Mouse (Mus musculus): Measurements from ENCODE around the gene Esyt3.

Esyt3 gene

DNA sequence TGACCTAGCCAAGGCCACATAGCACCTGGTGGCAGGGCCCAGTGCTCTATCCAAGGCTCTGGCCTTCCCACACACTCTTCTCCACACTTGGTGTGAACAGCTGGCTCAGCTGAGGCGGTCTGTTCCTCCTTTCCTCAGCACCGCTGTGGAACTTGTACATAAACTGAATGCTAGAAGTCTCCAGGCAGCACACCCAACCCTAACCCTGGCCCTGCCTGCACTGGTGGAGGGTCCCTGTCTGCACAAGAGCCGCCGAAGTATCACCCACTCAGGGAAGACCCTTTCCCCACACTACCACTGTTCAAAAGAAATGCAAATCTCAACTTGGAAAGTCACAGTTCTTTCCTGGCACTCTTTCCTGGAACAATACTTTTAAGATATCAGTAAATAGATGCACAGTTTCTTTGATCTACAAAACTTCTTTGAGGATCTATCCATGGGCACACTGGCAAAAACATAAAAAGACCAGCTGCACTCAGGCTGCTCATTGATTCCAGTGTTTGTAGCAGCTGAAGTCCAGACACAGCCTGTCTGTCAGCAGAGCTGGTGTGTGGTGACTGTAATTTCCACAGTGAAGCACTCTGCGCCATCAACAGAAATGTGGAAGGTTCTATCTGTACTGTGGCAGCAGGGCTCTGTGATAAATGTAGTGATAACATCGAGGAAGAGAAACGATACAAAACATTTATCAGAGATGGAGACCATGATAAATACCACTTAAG, 33.0 kb downstream of the Esyt3 start:
- TF ChIP-seq GATA4 (IDR thresholded peaks at IDR 0.05; ENCODE audit: insufficient replicate concordance, low read length) = no peak

DNA sequence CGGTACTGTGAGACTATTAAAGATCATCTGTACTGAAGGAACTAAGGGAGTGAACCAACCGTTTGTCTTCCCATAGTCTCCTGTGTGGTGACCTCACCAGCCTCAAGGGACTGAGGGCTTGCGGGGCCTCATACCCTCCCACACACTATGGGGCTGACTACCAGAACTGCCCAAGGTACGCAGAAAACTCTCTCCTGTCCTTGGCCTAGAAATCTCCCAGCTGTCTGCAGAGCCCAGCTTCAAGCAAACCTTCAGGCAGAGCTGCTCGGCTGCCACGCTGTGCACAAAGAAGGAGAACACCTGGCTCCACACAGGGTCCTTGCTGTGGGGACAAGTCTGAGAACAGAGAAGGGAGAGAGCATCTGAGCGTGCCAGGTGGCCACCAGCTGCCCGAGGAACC, 38.4 kb downstream of the Esyt3 start:
- TF ChIP-seq GATA4 (IDR thresholded peaks at IDR 0.05; ENCODE audit: insufficient replicate concordance, low read length) = no peak

DNA sequence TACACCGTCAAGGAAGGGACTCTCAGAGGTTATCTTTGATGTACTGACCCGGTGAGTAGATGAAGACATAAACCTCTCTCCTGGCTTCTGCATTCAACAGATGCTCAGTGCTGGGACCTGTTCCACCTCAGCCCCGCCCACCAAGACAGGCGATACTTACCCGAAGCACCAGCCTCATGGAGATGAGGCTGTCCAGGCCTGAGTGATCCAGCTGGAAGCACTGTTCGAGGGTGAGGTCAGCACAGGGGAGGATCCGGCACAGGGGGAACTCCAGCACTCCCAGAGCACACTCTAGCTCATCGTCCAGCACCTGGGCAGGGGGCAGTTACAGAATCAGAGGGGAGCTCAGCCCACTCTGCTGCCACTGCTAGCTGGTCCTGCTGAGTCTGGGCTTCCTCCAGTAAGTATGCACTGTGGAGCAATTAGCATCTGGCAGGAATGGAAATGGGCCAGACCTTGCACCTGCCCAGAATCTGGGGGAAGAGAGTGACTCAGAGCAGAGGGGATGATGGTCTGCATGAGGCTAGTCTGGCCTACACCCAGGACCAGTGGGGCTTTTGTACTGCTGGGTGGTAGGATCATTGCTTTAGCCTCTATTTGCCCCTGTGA, 38.9 kb downstream of the Esyt3 start:
- no peak for TF ChIP-seq GATA4 (IDR thresholded peaks at IDR 0.05; ENCODE audit: insufficient replicate concordance, low read length)

DNA sequence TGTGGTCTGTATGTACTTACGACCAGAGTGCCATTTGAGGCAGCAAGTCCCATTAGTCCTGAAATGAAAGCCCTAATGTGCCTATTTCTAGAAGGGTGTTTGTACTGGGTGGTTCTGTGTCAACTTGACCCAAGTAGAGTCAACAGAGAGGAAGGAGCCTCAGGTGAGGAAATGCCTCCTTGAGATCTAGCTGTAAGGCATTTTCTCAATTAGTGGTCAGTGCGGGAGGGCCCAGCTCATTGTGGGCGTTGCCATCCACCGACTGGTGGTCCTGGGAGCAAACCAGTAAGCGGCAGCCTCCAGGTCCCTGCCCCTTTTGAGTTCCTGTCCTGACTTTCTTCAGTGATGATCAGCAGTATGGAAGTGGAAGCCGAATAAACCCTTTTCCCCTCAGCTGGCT, 52.1 kb downstream of the Esyt3 start:
- no peak for TF ChIP-seq GATA4 (IDR thresholded peaks at IDR 0.05; ENCODE audit: insufficient replicate concordance, low read length)

DNA sequence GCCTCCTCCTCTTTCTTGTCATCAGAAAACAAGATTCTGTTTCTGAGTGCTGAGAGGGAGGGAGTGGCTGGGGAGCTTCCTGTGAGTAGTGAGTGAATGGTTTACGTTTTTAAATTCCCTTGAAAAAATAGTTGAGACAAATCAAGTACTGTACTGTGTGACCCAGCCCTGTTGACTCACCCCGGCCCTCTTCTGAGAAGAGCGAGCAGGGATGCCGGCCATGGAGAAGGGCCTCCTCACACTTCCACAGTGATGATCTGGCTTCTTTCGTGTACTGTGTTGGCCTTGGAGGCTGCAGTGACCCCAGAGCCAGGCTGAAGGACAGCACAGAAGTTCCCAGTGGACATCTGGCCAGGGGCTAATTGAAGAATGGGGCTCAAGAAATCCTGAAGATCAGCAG, 54.1 kb downstream of the Esyt3 start:
- no peak for TF ChIP-seq GATA4 (IDR thresholded peaks at IDR 0.05; ENCODE audit: insufficient replicate concordance, low read length)
